Mouse (Mus musculus) lung, embryonic 15.5 days (tissue): ENCODE measurements at regions not wholly inside any gene's neighbourhood (a gene's known extent, or its start where the extent isn't known, plus 50 kb on each side); places are given as distances from the start of the nearest gene placed in this dataset.

Source experiments
- ATAC-seq: fragments of 200-750 bp; cut with Nextera tagmentation; 2 replicates; pipeline ENCODE4 v1.8.0; 2017; ENCODE audit warnings: moderate number of reproducible peaks, borderline replicate concordance; ENCODE audit not compliant: low FRiP score, low TSS enrichment; ENCODE audit errors: extremely low read depth
- H3K27ac ChIP-seq: fragments of 300-500 bp; sonication (generic); 2 replicates; pipeline ENCODE4 v1.5.1; 2015; ENCODE audit warnings: moderate library complexity, mild to moderate bottlenecking, inconsistent platforms
- H3K27me3 ChIP-seq: fragments of 300-500 bp; sonication (generic); 2 replicates; pipeline ENCODE4 v1.6.1; 2015; ENCODE audit warnings: inconsistent platforms
- H3K36me3 ChIP-seq: fragments of 300-500 bp; sonication (generic); 2 replicates; pipeline ENCODE4 v1.6.1; 2015; ENCODE audit warnings: inconsistent platforms
- H3K4me1 ChIP-seq: fragments of 300-500 bp; sonication (generic); 2 replicates; pipeline ENCODE4 v1.6.1; 2015; ENCODE audit warnings: inconsistent platforms
- H3K4me2 ChIP-seq: fragments of 300-500 bp; sonication (generic); 2 replicates; pipeline ENCODE4 v1.6.1; 2015; ENCODE audit warnings: inconsistent platforms, mild to moderate bottlenecking, moderate library complexity
- H3K4me3 ChIP-seq: fragments of 300-500 bp; sonication (generic); 2 replicates; pipeline ENCODE4 v1.5.1; 2015; ENCODE audit warnings: mild to moderate bottlenecking, inconsistent platforms
- H3K9ac ChIP-seq: fragments of 300-500 bp; sonication (generic); 2 replicates; pipeline ENCODE4 v1.6.1; 2015; ENCODE audit warnings: inconsistent platforms
- H3K9me3 ChIP-seq: fragments of 300-500 bp; sonication (generic); 2 replicates; pipeline ENCODE4 v1.6.1; 2016; ENCODE audit warnings: inconsistent platforms
- WGBS: fragments of 180-500 bp; shearing (Covaris S2); methylation state at CpG from one replicate; pipeline ENCODE4 v1.1.7; 2015; 5-methylcytosine and 5-hydroxymethylcytosine counted together

DNA sequence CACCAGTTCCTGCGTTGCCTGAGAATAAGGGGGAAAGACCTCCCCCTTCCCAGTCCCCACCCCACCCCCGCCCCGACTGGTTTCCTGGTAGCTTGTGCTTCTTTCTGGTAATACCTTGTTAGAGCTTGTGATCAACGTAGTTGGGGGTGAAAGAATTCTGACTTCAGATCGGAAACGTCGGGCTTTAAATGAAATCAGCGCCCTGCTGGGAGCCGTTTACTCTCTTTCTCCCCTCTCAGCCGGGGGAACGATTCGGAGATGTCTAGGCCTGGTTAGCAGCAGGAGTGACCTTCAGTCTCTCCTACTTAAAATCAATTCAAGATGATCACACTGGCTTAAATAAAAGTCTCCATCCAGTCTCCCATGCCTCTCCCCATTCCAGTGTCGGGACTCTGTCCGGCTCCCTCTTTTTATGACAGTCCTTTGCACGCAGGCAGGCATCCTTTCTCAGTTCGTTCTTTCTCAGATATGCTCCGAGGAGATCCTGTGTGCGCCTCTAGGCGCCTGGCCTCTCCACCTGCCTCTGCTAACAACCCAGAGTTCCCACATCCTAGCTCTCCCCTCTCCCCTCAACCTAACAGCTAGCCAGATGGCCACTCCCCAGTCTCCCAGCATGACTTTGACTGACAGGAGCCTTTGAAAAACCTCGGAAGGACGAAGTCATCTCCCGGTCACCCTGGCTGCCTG lies 405.5 kb upstream of the Id4 start:
- Histone ChIP-seq H3K4me3 (0 out of 2 replicates have a peak overlapping the region, but pooled peaks have one; percentile 5), H3K4me2 (peak overlapping the region; percentile 34), H3K4me1 (peaks cover 6% of the 10 kb centered on the region), H3K27ac (no peak overlapping the region), H3K9me3 (no peaks in the 10 kb centered on the region), H3K27me3 (peaks cover 8% of the 10 kb centered on the region; the same call in 1 of the 2 replicates), H3K36me3 (no peaks in the 10 kb centered on the region), H3K9ac (no peak overlapping the region)
- ATAC-seq = no peak
- 13% methylated on average over 22 of the region's 22 CpGs for WGBS

DNA sequence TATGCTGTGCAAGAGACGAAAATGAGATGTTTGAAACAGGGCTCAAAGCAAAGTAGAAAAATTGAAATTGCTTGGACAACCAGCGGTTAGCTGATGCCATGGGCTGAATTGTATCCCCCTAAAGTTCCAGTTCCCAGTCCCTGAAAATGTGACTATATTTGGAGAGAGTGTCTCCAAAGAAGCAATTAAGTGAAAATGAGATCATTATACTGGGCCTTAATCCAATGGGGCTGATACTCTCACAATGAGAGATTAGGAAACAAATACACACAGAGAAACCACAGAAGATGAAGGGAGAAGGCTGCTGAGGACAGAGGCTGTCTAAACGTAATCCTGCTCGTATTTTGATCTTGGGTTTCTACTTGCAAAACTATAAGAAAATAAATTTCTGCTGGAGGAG lies 402.1 kb upstream of the Id4 start:
- no peaks in the 10 kb centered on the region for H3K9me3 ChIP-seq
- H3K27me3 ChIP-seq = peaks cover 8% of the 10 kb centered on the region; the same call in 1 of the 2 replicates
- no peak overlapping the region for H3K9ac ChIP-seq
- 83% methylated on average over 4 of the region's 4 CpGs for WGBS
- H3K27ac ChIP-seq = no peak overlapping the region
- H3K4me2 ChIP-seq = no peak overlapping the region
- H3K4me3 ChIP-seq = no peak overlapping the region
- H3K36me3 ChIP-seq = no peaks in the 10 kb centered on the region
- H3K4me1 ChIP-seq = peaks cover 6% of the 10 kb centered on the region
- ATAC-seq = no peak

DNA sequence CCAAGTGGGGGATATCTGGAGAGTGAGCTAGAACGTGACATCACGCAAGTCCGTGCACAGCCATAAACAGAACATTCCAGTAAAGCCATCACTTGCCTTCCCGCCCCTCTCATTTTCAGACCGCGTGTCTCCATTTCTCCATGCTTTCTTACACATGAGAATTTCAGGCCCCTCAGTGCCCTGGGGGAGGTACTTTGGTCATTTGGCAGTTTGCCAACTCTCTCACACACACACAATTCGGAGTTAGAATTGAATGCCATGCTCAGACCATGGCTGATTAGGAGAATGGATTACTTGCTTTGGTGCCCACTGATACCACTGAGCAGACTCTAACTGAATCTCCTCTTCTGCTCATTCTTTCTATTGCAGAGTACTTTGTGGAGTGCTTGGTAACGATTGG lies 400.7 kb upstream of the Id4 start:
- no peak overlapping the region for H3K9ac ChIP-seq
- ATAC-seq = no peak
- no peaks in the 10 kb centered on the region for H3K9me3 ChIP-seq
- 51% methylated on average over 8 of the region's 8 CpGs for WGBS
- no peak overlapping the region for H3K4me3 ChIP-seq
- peaks cover 6% of the 10 kb centered on the region for H3K4me1 ChIP-seq
- no peak overlapping the region for H3K27ac ChIP-seq
- peaks cover 5% of the 10 kb centered on the region; the same call in 1 of the 2 replicates for H3K27me3 ChIP-seq
- no peak overlapping the region for H3K4me2 ChIP-seq
- H3K36me3 ChIP-seq = no peaks in the 10 kb centered on the region

DNA sequence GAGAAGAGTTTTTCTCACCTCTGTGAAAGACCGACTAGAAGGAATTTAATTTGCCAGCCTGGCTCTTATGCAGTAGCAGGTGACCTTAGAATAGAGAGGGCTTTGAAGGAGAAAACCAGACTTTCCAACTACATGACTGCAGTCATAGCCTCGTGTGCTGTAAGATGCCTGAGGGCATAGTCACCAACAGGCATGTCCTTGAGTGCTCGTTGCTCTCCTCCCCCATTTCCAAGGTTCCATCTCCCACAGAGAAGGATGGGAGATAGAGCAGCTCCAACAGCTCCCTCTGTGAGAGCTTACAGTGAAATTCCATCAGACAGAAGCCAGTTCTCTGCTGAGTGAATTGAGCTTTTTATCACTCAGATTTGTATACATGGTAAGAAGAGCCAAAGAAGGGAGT lies 398.1 kb upstream of the Id4 start:
- no peak overlapping the region for H3K4me3 ChIP-seq
- no peaks in the 10 kb centered on the region for H3K9me3 ChIP-seq
- 42% methylated on average over 3 of the region's 3 CpGs for WGBS
- H3K27me3 ChIP-seq = no peaks in the 10 kb centered on the region
- ATAC-seq = peak; percentile 31; the same call in 1 of the 2 replicates
- H3K27ac ChIP-seq = no peak overlapping the region
- H3K36me3 ChIP-seq = no peaks in the 10 kb centered on the region
- no peaks in the 10 kb centered on the region for H3K4me1 ChIP-seq
- no peak overlapping the region for H3K9ac ChIP-seq
- H3K4me2 ChIP-seq = no peak overlapping the region

DNA sequence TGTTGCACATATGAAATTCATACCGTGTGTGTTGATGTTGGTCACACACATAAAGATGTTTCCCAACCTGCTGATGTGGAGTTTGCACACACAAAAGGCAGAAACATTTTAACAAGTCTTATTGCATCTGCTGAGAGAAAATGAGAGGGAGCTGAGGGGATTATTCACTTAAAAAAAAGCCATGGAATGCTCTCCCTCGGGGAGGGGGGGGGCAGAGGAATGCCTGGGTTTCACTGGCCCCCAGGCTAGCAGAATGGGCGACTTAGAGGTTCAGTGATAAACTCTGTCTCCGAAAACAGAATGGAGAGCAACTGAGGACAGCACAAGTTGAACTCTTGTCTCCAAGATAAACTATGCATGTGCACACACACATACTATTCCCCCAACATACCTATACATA lies 392.4 kb upstream of the Id4 start:
- H3K4me2 ChIP-seq = no peak overlapping the region
- H3K9me3 ChIP-seq = no peaks in the 10 kb centered on the region
- H3K4me1 ChIP-seq = no peaks in the 10 kb centered on the region
- H3K9ac ChIP-seq = no peak overlapping the region
- H3K27me3 ChIP-seq = no peaks in the 10 kb centered on the region
- 57% methylated on average over 4 of the region's 4 CpGs for WGBS
- ATAC-seq = no peak
- H3K4me3 ChIP-seq = no peak overlapping the region
- no peaks in the 10 kb centered on the region for H3K36me3 ChIP-seq
- no peak overlapping the region for H3K27ac ChIP-seq

DNA sequence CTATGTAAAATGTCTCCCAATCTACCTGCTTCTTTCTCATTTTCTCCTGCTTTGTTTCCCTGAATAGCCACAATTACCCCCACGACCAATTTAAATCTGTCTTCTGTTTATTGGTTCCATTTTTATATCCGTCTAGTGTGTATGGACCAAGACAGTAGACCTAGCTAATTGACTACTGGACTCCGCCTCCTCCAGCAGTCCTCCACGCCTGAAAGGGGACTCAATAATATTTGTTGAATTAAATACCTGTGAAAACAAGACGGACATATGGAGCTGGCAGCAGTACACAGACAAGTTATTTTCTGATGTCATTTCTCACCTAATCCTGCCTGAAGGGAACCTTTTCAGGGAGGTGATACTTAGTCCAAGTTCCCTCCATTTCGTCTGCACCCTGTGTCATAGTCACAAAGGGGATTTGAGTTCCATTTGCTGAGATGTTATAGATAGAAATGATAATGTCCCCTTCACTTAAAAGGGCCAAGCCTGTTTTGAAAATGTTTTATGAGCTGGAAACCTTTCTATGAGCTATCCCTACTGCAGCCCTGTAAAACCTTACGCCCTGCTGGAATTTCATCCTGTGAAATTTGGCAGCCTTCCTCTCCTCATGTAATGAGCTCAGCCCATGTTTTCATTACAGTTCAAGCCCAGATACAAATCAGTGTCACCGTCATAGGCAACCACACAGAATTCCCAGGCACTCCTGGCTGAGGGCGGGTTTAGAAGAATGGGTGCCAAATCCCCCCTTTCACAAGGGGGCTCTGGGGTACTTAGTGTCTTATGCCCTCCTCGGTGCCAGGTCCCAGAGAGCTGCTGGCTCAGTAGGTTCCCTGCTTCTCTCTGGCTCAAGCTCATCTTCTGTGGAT lies 391.1 kb upstream of the Id4 start:
- Histone ChIP-seq H3K4me1 (no peaks in the 10 kb centered on the region), H3K4me3 (no peak overlapping the region), H3K4me2 (no peak overlapping the region), H3K36me3 (no peaks in the 10 kb centered on the region), H3K9ac (no peak overlapping the region), H3K9me3 (no peaks in the 10 kb centered on the region), H3K27me3 (no peaks in the 10 kb centered on the region), H3K27ac (no peak overlapping the region)
- 50% methylated on average over 10 of the region's 10 CpGs for WGBS
- ATAC-seq = no peak

DNA sequence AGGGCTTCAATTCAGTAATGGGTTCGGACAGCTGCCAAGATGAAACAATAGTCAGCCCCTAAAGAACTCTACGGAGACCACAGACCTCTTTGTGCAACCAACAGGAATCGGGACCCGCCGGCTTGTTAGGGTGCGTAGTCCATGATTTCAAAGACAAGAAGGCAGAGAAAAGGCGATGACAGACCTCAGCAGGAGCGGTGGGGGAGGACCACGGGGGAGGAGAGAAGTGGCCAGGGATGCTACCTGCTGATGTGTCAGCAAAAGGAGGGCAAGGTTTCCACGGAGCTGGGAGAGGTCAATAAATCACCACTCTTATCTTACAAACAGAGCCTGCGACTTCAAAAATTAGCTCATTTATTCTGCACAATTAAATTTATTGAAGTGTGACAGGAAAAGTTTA lies 388.4 kb upstream of the Id4 start:
- no peak overlapping the region for H3K27ac ChIP-seq
- no peaks in the 10 kb centered on the region for H3K4me1 ChIP-seq
- no peaks in the 10 kb centered on the region for H3K27me3 ChIP-seq
- H3K4me3 ChIP-seq = no peak overlapping the region
- WGBS = 50% methylated on average over 11 of the region's 11 CpGs
- no peak overlapping the region for H3K9ac ChIP-seq
- no peak overlapping the region for H3K4me2 ChIP-seq
- H3K9me3 ChIP-seq = no peaks in the 10 kb centered on the region
- no peaks in the 10 kb centered on the region for H3K36me3 ChIP-seq
- ATAC-seq = no peak

DNA sequence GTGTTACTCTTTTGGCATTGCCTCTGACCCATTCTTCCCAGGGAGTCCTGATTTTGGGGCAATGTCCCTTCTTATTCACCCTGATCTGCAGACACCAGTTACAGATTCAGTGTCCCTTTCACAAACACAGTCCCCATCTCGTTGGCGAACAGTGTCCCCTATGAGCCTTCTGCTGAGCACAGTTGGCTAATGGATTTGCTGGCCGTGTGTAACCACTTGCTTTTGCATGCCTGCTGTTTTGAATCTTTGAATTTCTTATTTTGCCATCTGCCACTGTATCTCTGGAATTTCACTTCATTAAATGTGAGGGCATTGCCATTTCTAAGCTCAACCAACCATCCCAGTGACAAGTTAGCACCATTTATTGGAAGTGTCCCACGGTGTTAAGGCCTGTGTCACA lies 368.5 kb upstream of the Id4 start:
- ATAC-seq = no peak
- Histone ChIP-seq H3K4me1 (no peaks in the 10 kb centered on the region), H3K27me3 (no peaks in the 10 kb centered on the region), H3K9me3 (no peaks in the 10 kb centered on the region), H3K4me2 (no peak overlapping the region), H3K27ac (no peak overlapping the region), H3K9ac (no peak overlapping the region), H3K4me3 (no peak overlapping the region), H3K36me3 (no peaks in the 10 kb centered on the region)
- WGBS = 84% methylated on average over 4 of the region's 4 CpGs

DNA sequence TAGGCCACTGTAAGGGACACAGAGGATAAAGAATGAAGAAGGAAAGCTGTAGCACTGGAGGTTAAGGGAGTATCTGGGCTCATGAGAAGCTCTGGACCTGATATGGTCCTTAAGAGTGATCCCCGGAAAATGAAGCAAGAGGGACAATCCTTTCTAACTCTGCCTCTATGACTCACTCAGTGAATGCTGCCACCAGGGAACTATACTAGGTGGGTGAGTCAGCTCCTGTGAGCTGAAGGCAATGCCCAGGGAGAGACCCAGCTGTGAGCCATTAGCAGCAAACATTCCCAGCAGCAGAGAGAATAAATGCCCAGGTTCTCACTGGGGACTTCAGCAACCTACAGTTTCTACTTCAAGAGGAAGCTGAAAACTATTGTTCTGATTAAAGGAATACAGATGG lies 366.7 kb upstream of the Id4 start:
- Histone ChIP-seq H3K9me3 (no peaks in the 10 kb centered on the region), H3K36me3 (no peaks in the 10 kb centered on the region), H3K27me3 (no peaks in the 10 kb centered on the region), H3K4me3 (no peak overlapping the region), H3K4me1 (no peaks in the 10 kb centered on the region), H3K27ac (no peak overlapping the region), H3K4me2 (no peak overlapping the region), H3K9ac (no peak overlapping the region)
- WGBS = 79% methylated on average over 1 of the region's 1 CpGs
- no peak for ATAC-seq

DNA sequence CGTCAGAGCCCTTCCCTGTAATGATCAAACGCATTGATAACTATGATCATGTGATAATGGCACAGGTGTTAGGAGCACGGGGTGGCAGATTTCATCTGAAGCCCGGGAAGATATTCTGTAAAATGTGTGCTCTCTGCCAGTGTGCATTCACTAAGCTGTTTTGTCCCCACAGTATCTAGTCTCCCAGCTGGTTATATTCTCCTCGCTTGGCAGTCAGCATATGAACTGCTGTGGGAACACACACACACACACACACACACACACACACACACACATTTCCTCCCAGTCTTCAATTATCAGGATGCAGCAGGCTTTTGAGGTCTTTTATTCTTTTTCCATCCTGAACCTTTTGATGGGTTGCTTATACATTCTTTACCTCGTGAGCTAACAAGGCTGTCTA lies 365.8 kb upstream of the Id4 start:
- no peaks in the 10 kb centered on the region for H3K36me3 ChIP-seq
- H3K4me3 ChIP-seq = no peak overlapping the region
- no peaks in the 10 kb centered on the region for H3K9me3 ChIP-seq
- no peaks in the 10 kb centered on the region for H3K27me3 ChIP-seq
- no peak for ATAC-seq
- H3K4me2 ChIP-seq = no peak overlapping the region
- H3K9ac ChIP-seq = no peak overlapping the region
- H3K4me1 ChIP-seq = no peaks in the 10 kb centered on the region
- no peak overlapping the region for H3K27ac ChIP-seq
- WGBS = 70% methylated on average over 6 of the region's 6 CpGs

DNA sequence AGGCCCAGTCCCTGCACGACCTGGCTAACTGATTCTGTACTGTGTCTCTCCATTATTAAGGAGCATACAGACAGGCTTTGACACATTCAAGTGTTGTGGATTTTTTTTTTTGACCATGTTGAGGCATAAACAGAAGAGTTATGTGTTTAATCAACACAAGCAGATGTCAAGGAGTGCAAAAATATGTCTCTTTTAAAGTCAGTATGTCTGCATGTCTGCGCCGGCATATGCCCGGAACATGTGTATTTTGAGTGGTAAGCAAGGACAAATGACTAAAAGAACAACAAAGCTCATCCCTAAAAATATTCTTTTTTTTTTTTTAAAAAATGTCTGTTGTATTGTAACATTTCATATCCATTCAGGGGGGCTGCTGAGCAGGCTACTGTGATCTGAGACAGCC lies 364.4 kb upstream of the Id4 start:
- 82% methylated on average over 4 of the region's 4 CpGs for WGBS
- H3K4me2 ChIP-seq = no peak overlapping the region

DNA sequence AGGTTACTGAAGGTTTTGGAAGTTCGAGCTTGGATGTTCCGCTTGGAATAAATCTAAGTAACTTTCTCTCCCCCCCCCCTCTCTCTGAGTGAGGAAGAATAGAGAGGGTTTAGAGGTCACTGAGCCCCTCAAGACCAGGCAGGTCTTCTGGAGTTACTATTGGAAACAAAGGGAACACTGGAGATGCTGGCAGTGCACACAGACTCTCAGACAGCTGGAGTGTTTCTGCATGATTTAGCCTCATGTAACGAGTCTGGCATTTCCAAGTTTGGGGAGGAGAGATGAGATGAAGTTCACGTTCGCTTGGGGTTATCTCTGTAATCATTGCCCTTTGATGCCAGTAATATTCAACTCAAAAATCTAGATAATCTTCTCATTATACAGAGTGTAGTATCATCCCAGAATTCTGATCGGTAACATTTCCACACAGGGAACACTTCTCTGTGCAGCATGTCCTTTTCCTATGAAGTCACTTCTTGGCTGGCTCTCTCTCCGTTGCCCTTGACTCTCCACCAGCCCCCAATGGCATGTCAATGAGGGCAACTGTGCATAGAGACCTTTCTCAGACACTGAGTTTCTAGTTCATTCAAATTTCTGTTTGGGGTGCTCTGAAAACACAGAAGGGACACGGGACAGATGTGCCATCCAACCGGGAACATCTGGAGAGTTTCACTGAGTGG lies 351.0 kb upstream of the Id4 start:
- Histone ChIP-seq H3K9me3 (no peaks in the 10 kb centered on the region), H3K4me2 (no peak overlapping the region), H3K4me3 (no peak overlapping the region), H3K27me3 (no peaks in the 10 kb centered on the region), H3K27ac (no peak overlapping the region), H3K4me1 (no peaks in the 10 kb centered on the region), H3K36me3 (no peaks in the 10 kb centered on the region), H3K9ac (no peak overlapping the region)
- ATAC-seq = no peak
- 70% methylated on average over 9 of the region's 9 CpGs for WGBS

More for the DNA sequence above, 364.4 kb upstream of the Id4 start:
- Histone ChIP-seq H3K4me3 (no peak overlapping the region), H3K4me1 (no peaks in the 10 kb centered on the region), H3K9me3 (no peaks in the 10 kb centered on the region), H3K9ac (no peak overlapping the region), H3K27ac (no peak overlapping the region), H3K36me3 (no peaks in the 10 kb centered on the region), H3K27me3 (no peaks in the 10 kb centered on the region)
- no peak for ATAC-seq
